Mouse (Mus musculus) left cerebral cortex, adult 18-20 months (tissue): ENCODE measurements around the gene Deaf1. TPM values are rescaled to one million over a fixed set of nuclear protein-coding genes. Genes with fewer than 3 reads are reported as not detected.

Source experiments
- DNase-seq, 2 experiments: peaks; one replicate each; pipeline ENCODE4 v3.0.0; 2021 to 2022; ENCODE audit warnings: low spot score in 2 of 2, mixed read lengths in 1 of 2
- long read RNA-seq, 2 experiments: library from polyadenylated mRNA; stranded (forward); transcript quantifications; one replicate each; pipeline ENCODE4 v2.0.0; 2021
- total RNA-seq, 2 experiments: library from RNA; stranded (reverse); gene quantifications; 2 replicates each; pipeline ENCODE4 v1.2.3; 2021

Gene Deaf1
- 10 to 100 TPM; 62.8 to 70.5 TPM for total RNA-seq
- long read RNA-seq, experiment 1, transcript Deaf1-201 (12 exons, 2,135 nt): major isoform, 99 of 144 reads
- long read RNA-seq, experiment 1, partial matches to known transcripts: 3 of 144 reads
- long read RNA-seq, experiment 1, other reads (novel, unspliced or antisense): 42 of 144 reads
- long read RNA-seq, experiment 2, transcript Deaf1-201 (12 exons, 2,135 nt): major isoform, 51 of 79 reads
- long read RNA-seq, experiment 2, partial matches to known transcripts: 5 of 79 reads
- long read RNA-seq, experiment 2, other reads (novel, unspliced or antisense): 22 of 79 reads

GRCm38 (mm10) chr7:141327469-141328372 lies at the start of gene Deaf1, which contains the start of gene Tmem80:
TSS of gene Deaf1 (minus strand) at chr7:141327690.
TSS of gene Tmem80 (plus strand) at chr7:141327739.
- DNase-seq: peak; percentile 99 to 100

- no peak for DNase-seq
Observed at GRCm38 (mm10) chr7:141374399-141374798, 46.9 kb upstream of the Deaf1 start.

- DNase-seq: no peak
Observed at GRCm38 (mm10) chr7:141373611-141374010, 46.1 kb upstream of the Deaf1 start.

- no peak for DNase-seq
Observed at GRCm38 (mm10) chr7:141371942-141372595, 44.6 kb upstream of the Deaf1 start.

- DNase-seq: no peak
Observed at GRCm38 (mm10) chr7:141369918-141370317, 42.4 kb upstream of the Deaf1 start.

- DNase-seq: no peak
Observed at GRCm38 (mm10) chr7:141367358-141367757, 39.9 kb upstream of the Deaf1 start.

- DNase-seq: no peak
Observed at GRCm38 (mm10) chr7:141365049-141365445, 37.6 kb upstream of the Deaf1 start.

GRCm38 (mm10) chr7:141364349-141365048 lies 37.0 kb upstream of the Deaf1 start:
- DNase-seq: no peak

- no peak for DNase-seq
Observed at GRCm38 (mm10) chr7:141363752-141364125, 36.2 kb upstream of the Deaf1 start.

- DNase-seq: peak; percentile 74 to 86
Observed at GRCm38 (mm10) chr7:141363106-141363751, 35.7 kb upstream of the Deaf1 start.

- no peak for DNase-seq
Observed at GRCm38 (mm10) chr7:141361510-141361909, 34.0 kb upstream of the Deaf1 start.

- peak; percentile 46 to 47 for DNase-seq
Observed at GRCm38 (mm10) chr7:141356971-141357370, 29.5 kb upstream of the Deaf1 start.

- no peak for DNase-seq
Observed at GRCm38 (mm10) chr7:141355626-141356326, 28.3 kb upstream of the Deaf1 start.

GRCm38 (mm10) chr7:141355051-141355450 lies 27.6 kb upstream of the Deaf1 start:
- DNase-seq: no peak

- no peak for DNase-seq
Observed at GRCm38 (mm10) chr7:141351061-141351460, 23.6 kb upstream of the Deaf1 start.

- DNase-seq: no peak
Observed at GRCm38 (mm10) chr7:141344787-141345186, 17.3 kb upstream of the Deaf1 start.

GRCm38 (mm10) chr7:141343696-141344095 lies 16.2 kb upstream of the Deaf1 start:
- DNase-seq: no peak

GRCm38 (mm10) chr7:141343230-141343629 lies 15.7 kb upstream of the Deaf1 start:
- no peak for DNase-seq

GRCm38 (mm10) chr7:141341689-141342226 lies 14.3 kb upstream of the Deaf1 start:
- DNase-seq: no peak

GRCm38 (mm10) chr7:141340476-141340875 lies 13.0 kb upstream of the Deaf1 start:
- no peak for DNase-seq
